Mouse (Mus musculus) kidney, adult 2 months (tissue): ENCODE data around the gene Als2cl. TPM values are rescaled to one million over a fixed set of nuclear protein-coding genes. Genes with fewer than 3 reads are reported as not detected.
A peak's percentile ranks its signal among the peaks of the same experiment; 100 is the strongest.

Experiments
- DNase-seq: peaks from one replicate; pipeline ENCODE4 v3.0.0; 2021
- H3K27ac ChIP-seq: fragments of 200-500 bp; 2 replicates; pipeline ENCODE4 v1.5.1; 2012; ENCODE audit warnings: low read depth, low read length, control low read depth, inconsistent platforms; ENCODE audit not compliant: insufficient read depth
- H3K27me3 ChIP-seq: fragments of 200-500 bp; replicated peaks from 2 replicates; pipeline ENCODE4 v1.6.1; 2012; ENCODE audit warnings: mild to moderate bottlenecking, moderate library complexity, low read length, inconsistent platforms; ENCODE audit not compliant: control insufficient read depth, insufficient read depth
- H3K36me3 ChIP-seq: fragments of 200-500 bp; 2 replicates; pipeline ENCODE4 v1.6.1; 2012; ENCODE audit warnings: mild to moderate bottlenecking, moderate library complexity, low read length, inconsistent platforms; ENCODE audit not compliant: control insufficient read depth, insufficient read depth
- H3K4me1 ChIP-seq: fragments of 200-500 bp; 2 replicates; pipeline ENCODE4 v1.6.1; 2011; ENCODE audit warnings: low read length; ENCODE audit not compliant: control insufficient read depth, insufficient read depth
- H3K4me3 ChIP-seq: fragments of 200-500 bp; 2 replicates; pipeline ENCODE4 v1.5.1; 2011; ENCODE audit warnings: mild to moderate bottlenecking, low read depth, low read length, control low read depth; ENCODE audit not compliant: insufficient read depth
- CTCF ChIP-seq: fragments of 200-500 bp; conservative IDR thresholded peaks from 2 replicates; pipeline ENCODE4 v1.5.1; 2011; ENCODE audit warnings: low read depth, mild to moderate bottlenecking, control low read depth, low read length, moderate library complexity, mixed read lengths; ENCODE audit not compliant: insufficient read depth, insufficient read length
- POLR2A ChIP-seq: fragments of 200-500 bp; IDR thresholded peaks from one replicate; pipeline ENCODE4 v1.6.1; 2011; ENCODE audit warnings: low read depth, low read length, control low read depth
- WGBS: fragments of 180-500 bp; shearing (Covaris S2); methylation state at CpG from one replicate; pipeline ENCODE4 v1.1.7; 2018; 5-methylcytosine and 5-hydroxymethylcytosine counted together
- polyA plus RNA-seq: library from polyadenylated mRNA; depleted of rRNA; stranded (reverse); fragments of >200 nt; gene quantifications from 2 replicates; pipeline ENCODE4 v1.2.3, GENCODE M21; 2012

Gene Als2cl
- polyA plus RNA-seq, 1 experiment, result 32.3 TPM

GRCm38 (mm10) chr9:110891077-110891828 lies 11.6 kb downstream of the Als2cl start:
- H3K36me3 ChIP-seq, result no peaks in the 10 kb centered on the region
- no peak overlapping the region for H3K4me3 ChIP-seq
- H3K27me3 ChIP-seq, result no peaks in the 10 kb centered on the region
- TF ChIP-seq CTCF, result no peak
- TF ChIP-seq POLR2A, result no peak
- 68% methylated on average over 12 of the region's 12 CpGs for WGBS
- H3K4me1 ChIP-seq, result peaks cover 7% of the 10 kb centered on the region; the same call in 1 of the 2 replicates
- DNase-seq, result peak; percentile 73
- H3K27ac ChIP-seq, result no peak overlapping the region

- Histone ChIP-seq H3K4me1 (peaks cover 7% of the 10 kb centered on the region; the same call in 1 of the 2 replicates), H3K4me3 (no peak overlapping the region)
These were observed 12.9 kb downstream of the Als2cl start for GRCm38 (mm10) chr9:110892552-110892951.

GRCm38 (mm10) chr9:110893429-110893828 lies 13.8 kb downstream of the Als2cl start:
- peaks cover 4% of the 10 kb centered on the region for H3K36me3 ChIP-seq
- no peak for DNase-seq
- H3K4me3 ChIP-seq, result no peak overlapping the region
- no peak overlapping the region for H3K27ac ChIP-seq
- TF ChIP-seq CTCF (no peak), POLR2A (no peak)
- 72% methylated on average over 10 of the region's 10 CpGs for WGBS
- H3K4me1 ChIP-seq, result peaks cover 7% of the 10 kb centered on the region; the same call in 1 of the 2 replicates
- no peaks in the 10 kb centered on the region for H3K27me3 ChIP-seq

More at GRCm38 (mm10) chr9:110892552-110892951, 12.9 kb downstream of the Als2cl start:
- WGBS, result 97% methylated on average over 3 of the region's 3 CpGs
- Histone ChIP-seq H3K36me3 (no peaks in the 10 kb centered on the region), H3K27me3 (no peaks in the 10 kb centered on the region), H3K27ac (no peak overlapping the region)
- DNase-seq, result no peak
- TF ChIP-seq CTCF (no peak), POLR2A (no peak)

GRCm38 (mm10) chr9:110895507-110895906 lies 15.8 kb downstream of the Als2cl start:
- TF ChIP-seq CTCF (no peak), POLR2A (no peak)
- no peaks in the 10 kb centered on the region; the same call in 1 of the 2 replicates for H3K4me1 ChIP-seq
- H3K27me3 ChIP-seq, result no peaks in the 10 kb centered on the region
- no peak overlapping the region for H3K27ac ChIP-seq
- H3K4me3 ChIP-seq, result no peak overlapping the region
- peaks cover 4% of the 10 kb centered on the region for H3K36me3 ChIP-seq
- no peak for DNase-seq
- 45% methylated on average over 5 of the region's 5 CpGs for WGBS

- TF ChIP-seq CTCF, result no peak
- TF ChIP-seq POLR2A, result no peak
- Histone ChIP-seq H3K27ac (no peak overlapping the region), H3K36me3 (peaks cover 4% of the 10 kb centered on the region), H3K4me1 (no peaks in the 10 kb centered on the region; the same call in 1 of the 2 replicates), H3K4me3 (no peak overlapping the region), H3K27me3 (no peaks in the 10 kb centered on the region)
- WGBS, result 59% methylated on average over 7 of the region's 7 CpGs
- no peak for DNase-seq
These were observed 16.3 kb downstream of the Als2cl start for GRCm38 (mm10) chr9:110895994-110896393.

- Histone ChIP-seq H3K27me3 (no peaks in the 10 kb centered on the region), H3K36me3 (peaks cover 4% of the 10 kb centered on the region), H3K4me3 (no peak overlapping the region), H3K27ac (no peak overlapping the region), H3K4me1 (no peaks in the 10 kb centered on the region; the same call in 1 of the 2 replicates)
- TF ChIP-seq POLR2A (no peak), CTCF (no peak)
- DNase-seq, result no peak
- 39% methylated on average over 6 of the region's 6 CpGs for WGBS
These were observed 16.9 kb downstream of the Als2cl start for GRCm38 (mm10) chr9:110896595-110896994.

GRCm38 (mm10) chr9:110899451-110900008 lies 19.9 kb downstream of the Als2cl start:
- Histone ChIP-seq H3K36me3 (peaks cover 4% of the 10 kb centered on the region), H3K27me3 (no peaks in the 10 kb centered on the region), H3K4me3 (no peak overlapping the region), H3K27ac (no peak overlapping the region), H3K4me1 (no peaks in the 10 kb centered on the region; the same call in 1 of the 2 replicates)
- 62% methylated on average over 10 of the region's 10 CpGs for WGBS
- no peak for DNase-seq
- TF ChIP-seq CTCF (no peak), POLR2A (no peak)
